Mouse (Mus musculus): ENCODE measurements around the gene Tbc1d2b. TPM values are rescaled to one million over a fixed set of nuclear protein-coding genes. Genes with fewer than 3 reads are reported as not detected.

Tbc1d2b gene
- polyA plus RNA-seq, 1 experiment from 2014 or later, result 9.6 TPM

- Histone ChIP-seq H3K4me1 (replicated peaks) (peaks cover 30% of the 10 kb centered on the region), H3K4me3 (no peak overlapping the region), H3K27ac (no peak overlapping the region), H3K27me3 (ENCODE audit: insufficient read depth, poor library complexity, severe bottlenecking) (no peaks in the 10 kb centered on the region), H3K9me3 (no peaks in the 10 kb centered on the region), H3K36me3 (0 out of 2 replicates have a peak, but pooled peaks cover 6% of the 10 kb centered on the region)
- WGBS, result 75% methylated on average over 13 of the region's 13 CpGs
- DNase-seq (ENCODE audit: low spot score), result no peak
These were observed 9.8 kb downstream of the Tbc1d2b start for GRCm38 (mm10) chr9:90260600-90261375.

DNA sequence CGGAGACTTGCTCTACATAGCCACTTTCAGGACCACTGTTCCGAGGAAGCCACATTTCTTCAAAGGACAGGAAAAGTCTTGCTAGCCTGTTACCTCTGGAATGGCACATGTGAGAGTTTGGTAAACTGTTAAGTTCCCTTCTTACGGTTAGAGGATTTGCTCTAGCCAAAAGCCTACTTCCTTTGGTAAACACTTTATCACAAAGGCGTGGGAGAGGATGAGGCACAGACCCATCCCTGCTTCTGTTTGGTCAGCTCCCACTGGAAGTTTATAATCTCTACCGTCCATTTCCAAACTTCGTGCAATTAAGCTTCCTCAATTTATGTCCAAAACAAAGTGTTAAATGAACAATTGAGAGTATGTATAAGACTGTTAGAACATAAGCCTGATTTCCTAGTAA, 10.5 kb downstream of the Tbc1d2b start:
- Histone ChIP-seq H3K4me1 (replicated peaks) (peaks cover 32% of the 10 kb centered on the region), H3K27me3 (ENCODE audit: insufficient read depth, poor library complexity, severe bottlenecking) (no peaks in the 10 kb centered on the region), H3K36me3 (0 out of 2 replicates have a peak, but pooled peaks cover 6% of the 10 kb centered on the region), H3K27ac (no peak overlapping the region), H3K9me3 (no peaks in the 10 kb centered on the region), H3K4me3 (no peak overlapping the region)
- 91% methylated on average over 6 of the region's 6 CpGs for WGBS
- DNase-seq (ENCODE audit: low spot score), result no peak

DNA sequence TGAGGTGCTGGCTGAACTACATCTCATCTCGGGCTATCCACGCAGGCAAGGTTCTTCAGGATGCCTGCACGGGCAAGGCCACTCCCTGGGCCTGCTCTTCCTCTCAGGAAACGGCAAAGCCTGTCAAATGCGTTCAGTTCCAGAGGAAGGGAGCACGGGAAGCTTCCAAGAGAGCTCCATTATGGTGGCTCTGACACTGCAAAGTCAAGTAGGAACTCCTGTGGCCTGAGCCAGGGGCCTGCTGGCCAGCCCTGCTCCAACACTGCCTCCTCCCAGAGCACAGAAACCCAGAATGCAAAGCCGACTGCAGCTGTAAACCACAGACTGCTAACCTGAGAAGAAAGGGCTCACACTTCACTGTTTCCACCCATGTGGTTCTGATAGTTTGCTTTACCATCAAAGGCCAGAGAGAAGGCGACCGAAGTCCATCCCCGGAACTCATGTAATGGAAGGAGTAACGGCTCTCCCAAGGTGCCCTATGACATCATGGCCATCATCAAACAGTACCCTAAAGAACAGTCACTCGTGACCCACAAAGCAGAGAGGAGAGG, 11.1 kb downstream of the Tbc1d2b start:
- H3K4me1 ChIP-seq (replicated peaks), result peaks cover 32% of the 10 kb centered on the region
- no peaks in the 10 kb centered on the region for H3K9me3 ChIP-seq
- no peaks in the 10 kb centered on the region for H3K27me3 ChIP-seq (ENCODE audit: insufficient read depth, poor library complexity, severe bottlenecking)
- WGBS, result 91% methylated on average over 12 of the region's 12 CpGs
- H3K36me3 ChIP-seq, result 0 out of 2 replicates have a peak, but pooled peaks cover 6% of the 10 kb centered on the region
- no peak overlapping the region for H3K4me3 ChIP-seq
- no peak overlapping the region for H3K27ac ChIP-seq
- no peak for DNase-seq (ENCODE audit: low spot score)

- no peak for DNase-seq (ENCODE audit: low spot score)
- Histone ChIP-seq H3K27ac (no peak overlapping the region), H3K27me3 (ENCODE audit: insufficient read depth, poor library complexity, severe bottlenecking) (no peaks in the 10 kb centered on the region), H3K9me3 (no peaks in the 10 kb centered on the region), H3K4me3 (no peak overlapping the region), H3K36me3 (0 out of 2 replicates have a peak, but pooled peaks cover 2% of the 10 kb centered on the region), H3K4me1 (replicated peaks) (peaks cover 32% of the 10 kb centered on the region)
- WGBS, result 89% methylated on average over 13 of the region's 13 CpGs
These were observed 12.7 kb downstream of the Tbc1d2b start for GRCm38 (mm10) chr9:90257754-90258531.

DNA sequence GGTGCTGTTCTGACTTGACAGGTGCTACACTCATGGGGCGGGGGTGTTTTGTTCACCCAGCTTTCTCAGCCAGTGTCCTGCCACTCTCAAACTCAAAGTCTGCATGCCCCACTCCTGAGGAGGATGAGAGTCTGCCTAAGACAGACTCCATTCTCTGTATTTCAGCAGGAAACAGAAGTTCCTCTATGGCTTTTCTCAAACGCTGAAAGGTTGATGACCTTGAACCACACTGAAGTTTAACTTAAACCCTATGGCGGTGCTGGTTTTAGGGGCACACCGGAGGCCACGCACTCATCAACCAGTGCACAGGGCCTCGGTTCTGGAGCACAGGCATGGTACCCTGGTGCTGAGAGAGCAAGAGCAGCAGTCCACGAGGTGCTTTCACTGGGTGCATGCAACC, 13.4 kb downstream of the Tbc1d2b start:
- no peak for DNase-seq (ENCODE audit: low spot score)
- Histone ChIP-seq H3K4me3 (no peak overlapping the region), H3K27me3 (ENCODE audit: insufficient read depth, poor library complexity, severe bottlenecking) (no peaks in the 10 kb centered on the region), H3K9me3 (no peaks in the 10 kb centered on the region), H3K4me1 (replicated peaks) (peaks cover 32% of the 10 kb centered on the region), H3K36me3 (no peaks in the 10 kb centered on the region), H3K27ac (no peak overlapping the region)
- WGBS, result 81% methylated on average over 7 of the region's 7 CpGs

- WGBS, result 43% methylated on average over 6 of the region's 6 CpGs
- Histone ChIP-seq H3K27me3 (ENCODE audit: insufficient read depth, poor library complexity, severe bottlenecking) (no peaks in the 10 kb centered on the region), H3K27ac (no peak overlapping the region), H3K4me3 (no peak overlapping the region), H3K9me3 (no peaks in the 10 kb centered on the region), H3K4me1 (replicated peaks) (peaks cover 29% of the 10 kb centered on the region), H3K36me3 (no peaks in the 10 kb centered on the region)
- peak; percentile 12 for DNase-seq (ENCODE audit: low spot score)
These were observed 14.7 kb downstream of the Tbc1d2b start for GRCm38 (mm10) chr9:90255844-90256405.

GRCm38 (mm10) chr9:90253181-90253580, 17.4 kb downstream of the Tbc1d2b start:
- peaks cover 14% of the 10 kb centered on the region for H3K4me1 ChIP-seq (replicated peaks)
- H3K9me3 ChIP-seq, result no peaks in the 10 kb centered on the region
- H3K27me3 ChIP-seq (ENCODE audit: insufficient read depth, poor library complexity, severe bottlenecking), result no peaks in the 10 kb centered on the region
- no peak overlapping the region for H3K27ac ChIP-seq
- H3K36me3 ChIP-seq, result 0 out of 2 replicates have a peak, but pooled peaks cover 5% of the 10 kb centered on the region
- no peak overlapping the region for H3K4me3 ChIP-seq
- WGBS, result 92% methylated on average over 2 of the region's 2 CpGs
- DNase-seq (ENCODE audit: low spot score), result no peak

- Histone ChIP-seq H3K27me3 (ENCODE audit: insufficient read depth, poor library complexity, severe bottlenecking) (no peaks in the 10 kb centered on the region), H3K27ac (0 out of 2 replicates have a peak overlapping the region, but pooled peaks have one; percentile 12), H3K36me3 (peaks cover 8% of the 10 kb centered on the region; the same call in 1 of the 2 replicates), H3K4me3 (no peak overlapping the region), H3K9me3 (no peaks in the 10 kb centered on the region), H3K4me1 (replicated peaks) (peaks cover 5% of the 10 kb centered on the region)
- DNase-seq (ENCODE audit: low spot score), result no peak
- WGBS, result 94% methylated on average over 13 of the region's 13 CpGs
These were observed 19.4 kb downstream of the Tbc1d2b start for GRCm38 (mm10) chr9:90250964-90251750.

GRCm38 (mm10) chr9:90250141-90250775, 20.3 kb downstream of the Tbc1d2b start:
- Histone ChIP-seq H3K27me3 (ENCODE audit: insufficient read depth, poor library complexity, severe bottlenecking) (no peaks in the 10 kb centered on the region), H3K4me3 (no peak overlapping the region), H3K36me3 (peaks cover 8% of the 10 kb centered on the region; the same call in 1 of the 2 replicates), H3K4me1 (replicated peaks) (no peaks in the 10 kb centered on the region), H3K27ac (peak overlapping the region; percentile 35; the same call in 1 of the 2 replicates), H3K9me3 (no peaks in the 10 kb centered on the region)
- WGBS, result 87% methylated on average over 5 of the region's 5 CpGs
- DNase-seq (ENCODE audit: low spot score), result no peak

DNA sequence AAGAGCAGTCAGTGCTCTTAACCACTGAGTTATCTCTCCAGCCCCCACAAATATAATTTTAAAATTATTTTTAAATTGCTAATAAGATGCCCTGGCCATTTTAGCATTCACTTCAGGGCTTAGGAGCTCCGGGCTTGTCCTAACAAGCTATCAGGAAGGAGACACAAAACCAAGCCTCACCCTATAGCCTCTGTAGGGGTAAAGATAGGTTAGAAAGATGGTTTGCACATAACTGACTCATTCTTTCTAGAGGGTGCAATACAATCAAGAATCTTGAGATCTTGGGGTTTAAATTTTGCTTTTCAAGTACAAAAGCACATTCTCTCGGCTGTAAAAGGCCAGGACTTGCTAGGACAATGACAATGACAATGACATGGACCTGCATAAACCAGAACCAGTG, 21.6 kb downstream of the Tbc1d2b start:
- no peak overlapping the region for H3K4me3 ChIP-seq
- WGBS, result 94% methylated on average over 2 of the region's 2 CpGs
- H3K4me1 ChIP-seq (replicated peaks), result no peaks in the 10 kb centered on the region
- H3K9me3 ChIP-seq, result no peaks in the 10 kb centered on the region
- DNase-seq (ENCODE audit: low spot score), result no peak
- no peak overlapping the region for H3K27ac ChIP-seq
- peaks cover 8% of the 10 kb centered on the region; the same call in 1 of the 2 replicates for H3K36me3 ChIP-seq
- no peaks in the 10 kb centered on the region for H3K27me3 ChIP-seq (ENCODE audit: insufficient read depth, poor library complexity, severe bottlenecking)

DNA sequence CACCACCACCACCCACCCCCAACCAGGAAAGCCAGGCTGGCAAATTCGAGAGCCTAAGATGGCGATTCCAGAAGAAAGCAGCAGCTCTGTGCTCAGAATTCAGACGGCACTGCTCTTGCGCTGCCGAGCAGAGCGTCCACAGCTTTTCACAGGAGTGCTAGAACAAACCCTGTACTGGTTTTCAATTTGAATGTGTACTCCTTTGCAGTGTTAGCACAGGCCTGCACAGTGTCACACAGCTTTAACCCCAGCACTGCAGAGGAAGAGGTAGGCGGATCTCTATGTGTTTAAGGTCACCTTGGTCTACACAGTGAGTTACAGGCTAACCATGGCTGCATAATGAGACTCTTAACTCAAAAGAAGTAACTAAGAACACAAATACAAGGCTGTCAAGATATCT, 22.3 kb downstream of the Tbc1d2b start:
- Histone ChIP-seq H3K9me3 (no peaks in the 10 kb centered on the region), H3K36me3 (peaks cover 8% of the 10 kb centered on the region; the same call in 1 of the 2 replicates), H3K4me1 (replicated peaks) (no peaks in the 10 kb centered on the region), H3K27ac (no peak overlapping the region), H3K4me3 (no peak overlapping the region), H3K27me3 (ENCODE audit: insufficient read depth, poor library complexity, severe bottlenecking) (no peaks in the 10 kb centered on the region)
- no peak for DNase-seq (ENCODE audit: low spot score)
- WGBS, result 89% methylated on average over 7 of the region's 7 CpGs
